In the genomic region with DNA sequence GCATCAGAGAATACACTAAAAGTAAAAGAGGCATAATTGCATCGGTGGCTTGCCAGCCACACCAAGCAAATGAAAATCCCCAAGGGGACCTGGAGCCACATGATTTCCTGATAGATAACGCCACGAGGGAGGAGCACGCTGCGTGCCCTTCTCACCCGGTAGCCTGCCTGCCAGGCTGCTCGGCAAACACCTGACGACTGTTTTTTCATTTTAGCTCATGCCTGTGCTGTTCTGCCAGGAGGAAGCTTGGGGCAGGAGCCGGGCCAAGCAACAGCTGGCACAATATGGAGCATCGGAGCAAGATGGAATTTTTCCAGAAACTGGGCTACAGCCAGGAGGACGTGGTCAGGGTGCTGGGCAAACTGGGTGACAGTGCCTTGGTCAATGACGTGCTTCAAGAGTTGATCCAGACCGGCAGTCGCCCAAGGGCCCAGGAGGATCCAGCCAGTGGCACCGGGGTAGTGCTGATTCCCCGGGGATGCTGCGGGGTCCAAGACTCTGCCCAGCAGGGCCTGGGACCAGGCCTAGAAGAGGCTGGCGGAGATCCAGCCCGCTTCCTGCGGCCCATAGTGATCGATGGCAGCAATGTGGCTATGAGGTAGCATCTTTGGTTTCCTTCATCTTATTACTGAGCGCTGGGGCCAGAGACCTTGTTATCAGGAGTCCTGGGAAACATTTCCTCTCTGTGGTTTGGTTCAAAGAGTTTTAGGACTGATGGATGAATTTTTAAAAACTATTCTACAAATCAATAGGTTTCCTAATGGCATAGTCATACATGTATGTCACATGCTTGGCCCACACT, we compare ENCODE assay signal across 9 mouse cellular contexts. TPM values are rescaled to one million over a fixed set of nuclear protein-coding genes. Genes with fewer than 3 reads are reported as not detected.
DNase-seq lines count a peak whose midpoint lies in the region; ATAC-seq and TF ChIP-seq lines count a peak whose summit lies in the region.
"Had no signal": no experiment of that assay in that cellular context is flagged by ENCODE, and none has a peak within 500 bp of the region (broad histone marks: within the 10 kb centered on the region; RNA-seq: fewer than 3 reads in every experiment).

No protein-coding gene starts in this region.

- peak overlapping the region; percentile 3 for H3K4me2 ChIP-seq in myocyte (ENCODE audit: low read depth)
- H3K4me2 ChIP-seq in kidney, embryonic 14.5 days (replicated peaks; ENCODE audit: low read depth, low read length): no peak overlapping the region

- no peaks in the 10 kb centered on the region for H3K4me1 ChIP-seq in kidney, embryonic 14.5 days (ENCODE audit: control insufficient read depth, insufficient read depth, low read length)

- no peak overlapping the region for H3ac ChIP-seq in myocyte (ENCODE audit: control insufficient read depth, insufficient read length)

- no peak for TF ChIP-seq POLR2A in myocyte (IDR thresholded peaks at IDR 0.05; ENCODE audit: insufficient read length, low read depth)

- DNase-seq in heart, adult 8-10 months (ENCODE audit: low spot score): peak; percentile 24
- no peak for DNase-seq in heart, postnatal 4 days
- peak; percentile 37 to 45 for DNase-seq in cerebellum, adult 18-20 months
- DNase-seq in frontal cortex, postnatal 36 days (ENCODE audit: low spot score in 2 of 2): no peak

- WGBS in kidney, embryonic 14.5 days: 91% methylated on average over 22 of the region's 22 CpGs

- H3K79me2 ChIP-seq in myocyte (ENCODE audit: control insufficient read depth, insufficient read depth): no peaks in the 10 kb centered on the region

- H3K9ac ChIP-seq in kidney, embryonic 14.5 days (ENCODE audit: low read depth, low read length): no peak overlapping the region

- H3K27me3 ChIP-seq in myocyte (ENCODE audit: control insufficient read depth, insufficient read depth, insufficient read length): no peaks in the 10 kb centered on the region
- H3K27me3 ChIP-seq in kidney, embryonic 14.5 days (ENCODE audit: control insufficient read depth, insufficient read depth, low read length): no peaks in the 10 kb centered on the region

- ATAC-seq in CD4-positive, CD25-positive, alpha-beta regulatory T cell, adult 4 months: peak; percentile 54
- no peak for ATAC-seq in kidney, embryonic 14.5 days (ENCODE audit: low FRiP score, low TSS enrichment)
- no peak for ATAC-seq in erythroid progenitor cell, adult 5-6 weeks (replicated peaks; ENCODE audit: low FRiP score, poor library complexity, severe bottlenecking)

- H3K4me3 ChIP-seq in myocyte: no peak overlapping the region
- no peak overlapping the region for H3K4me3 ChIP-seq in kidney, embryonic 14.5 days (ENCODE audit: low read length)

- H3K27ac ChIP-seq in kidney, embryonic 14.5 days (ENCODE audit: low read depth, low read length): no peak overlapping the region

- no peaks in the 10 kb centered on the region for H3K9me3 ChIP-seq in kidney, embryonic 14.5 days (ENCODE audit: control insufficient read depth, low read length)
- H3K9me3 ChIP-seq: G1E had no signal

- no peaks in the 10 kb centered on the region for H3K36me3 ChIP-seq in myocyte (ENCODE audit: control insufficient read depth, insufficient read depth)
- H3K36me3 ChIP-seq in kidney, embryonic 14.5 days (ENCODE audit: control insufficient read depth, insufficient read depth, low read length): no peaks in the 10 kb centered on the region
- H3K36me3 ChIP-seq: G1E had no signal

TF ChIP-seq in myocyte, 11 proteins besides CTCF, POLR2A, EP300 and RAD21:
- TF ChIP-seq MYOD1 (IDR thresholded peaks at IDR 0.05; ENCODE audit: control insufficient read depth in 1 of 3, insufficient read length in 2 of 3, low read depth in 2 of 3): peak in 2 of 3 experiments; percentile 2 to 41
- TF ChIP-seq MYOG (IDR thresholded peaks at IDR 0.05; ENCODE audit: control insufficient read depth in 1 of 3, insufficient read depth in 1 of 3, insufficient read length in 2 of 3, low read depth in 2 of 3): peak in 1 of 3 experiments; percentile 16
- TF ChIP-seq MAX (IDR thresholded peaks at IDR 0.05; ENCODE audit: low read depth): no peak

RNA-seq across cellular contexts. Expression of a gene that starts 7.5 kb away (rescaled TPM):
- total RNA-seq in heart, adult 8-10 months (2022): under 1 TPM; 0.14 to 0.26 (median 0.23) TPM
- total RNA-seq in heart, postnatal 4 days (2021): under 1 TPM; 0.20 to 0.26 TPM
- polyA plus RNA-seq in CD4-positive, CD25-positive, alpha-beta regulatory T cell, adult 4 months (2017; shearing (Covaris generic)): 10 to 100 TPM; 51.7 to 87.3 TPM
- not detected for polyA plus RNA-seq in myocyte (2012; fragmentation: generic; extraction: Trizol)
- 0.16 and 0.18 TPM in 2 replicates for polyA plus RNA-seq in kidney, embryonic 14.5 days (2014; fragmentation: Nextera tagmentation; extraction: Ambion mirVana)
- 0.36 and 0.84 TPM in 2 replicates for total RNA-seq in erythroid progenitor cell, adult 5-6 weeks (2015; ENCODE audit: low replicate concordance)
- 0.38 and 0.90 TPM in 2 replicates for total RNA-seq in erythroid progenitor cell, adult 5-6 weeks (2017; ENCODE audit: low replicate concordance)
- polyA plus RNA-seq: G1E had no signal

RNA-seq across cellular contexts. Expression of a gene that starts 47.1 kb away (rescaled TPM):
- 10 to 100 TPM; 10.3 to 15.9 (median 13.5) TPM for total RNA-seq in heart, adult 8-10 months (2022)
- 10 to 100 TPM; 19.0 to 20.8 TPM for total RNA-seq in heart, postnatal 4 days (2021)
- polyA plus RNA-seq in CD4-positive, CD25-positive, alpha-beta regulatory T cell, adult 4 months (2017; shearing (Covaris generic)): 10 to 100 TPM; 76.4 to 77.5 TPM
- polyA plus RNA-seq in myocyte (2012; fragmentation: generic; extraction: Trizol): 4.2 TPM
- 36.9 and 40.8 TPM in 2 replicates for polyA plus RNA-seq in kidney, embryonic 14.5 days (2014; fragmentation: Nextera tagmentation; extraction: Ambion mirVana)
- 35.7 and 36.0 TPM in 2 replicates for total RNA-seq in erythroid progenitor cell, adult 5-6 weeks (2015; ENCODE audit: low replicate concordance)
- 66.4 and 88.2 TPM in 2 replicates for total RNA-seq in erythroid progenitor cell, adult 5-6 weeks (2017; ENCODE audit: low replicate concordance)

RNA-seq across cellular contexts. Expression of a gene that starts 47.1 kb away (rescaled TPM):
- 100 to 1,000 TPM in 2 of 4 experiments, 10 to 100 TPM in 2; 94.3 to 115 (median 102) TPM for total RNA-seq in heart, adult 8-10 months (2022)
- total RNA-seq in heart, postnatal 4 days (2021): 10 to 100 TPM; 56.9 to 65.3 TPM
- 10 to 100 TPM; 71.5 to 79.6 TPM for polyA plus RNA-seq in CD4-positive, CD25-positive, alpha-beta regulatory T cell, adult 4 months (2017; shearing (Covaris generic))
- polyA plus RNA-seq in myocyte (2012; fragmentation: generic; extraction: Trizol): 22.2 TPM
- 74.1 and 84.3 TPM in 2 replicates for polyA plus RNA-seq in kidney, embryonic 14.5 days (2014; fragmentation: Nextera tagmentation; extraction: Ambion mirVana)
- total RNA-seq in erythroid progenitor cell, adult 5-6 weeks (2015; ENCODE audit: low replicate concordance): 37.5 and 85.5 TPM in 2 replicates
- total RNA-seq in erythroid progenitor cell, adult 5-6 weeks (2017; ENCODE audit: low replicate concordance): 54.2 and 67.4 TPM in 2 replicates

Comparison
In these comparisons a context has a peak if more than half of its experiments do, and no peak if none do; other contexts are left out.
1. DNase-seq: peak in heart, adult 8-10 months (single experiment) and cerebellum, adult 18-20 months (2 of 2); none in heart, postnatal 4 days (single experiment) and frontal cortex, postnatal 36 days (0 of 2).